In the genomic region with DNA sequence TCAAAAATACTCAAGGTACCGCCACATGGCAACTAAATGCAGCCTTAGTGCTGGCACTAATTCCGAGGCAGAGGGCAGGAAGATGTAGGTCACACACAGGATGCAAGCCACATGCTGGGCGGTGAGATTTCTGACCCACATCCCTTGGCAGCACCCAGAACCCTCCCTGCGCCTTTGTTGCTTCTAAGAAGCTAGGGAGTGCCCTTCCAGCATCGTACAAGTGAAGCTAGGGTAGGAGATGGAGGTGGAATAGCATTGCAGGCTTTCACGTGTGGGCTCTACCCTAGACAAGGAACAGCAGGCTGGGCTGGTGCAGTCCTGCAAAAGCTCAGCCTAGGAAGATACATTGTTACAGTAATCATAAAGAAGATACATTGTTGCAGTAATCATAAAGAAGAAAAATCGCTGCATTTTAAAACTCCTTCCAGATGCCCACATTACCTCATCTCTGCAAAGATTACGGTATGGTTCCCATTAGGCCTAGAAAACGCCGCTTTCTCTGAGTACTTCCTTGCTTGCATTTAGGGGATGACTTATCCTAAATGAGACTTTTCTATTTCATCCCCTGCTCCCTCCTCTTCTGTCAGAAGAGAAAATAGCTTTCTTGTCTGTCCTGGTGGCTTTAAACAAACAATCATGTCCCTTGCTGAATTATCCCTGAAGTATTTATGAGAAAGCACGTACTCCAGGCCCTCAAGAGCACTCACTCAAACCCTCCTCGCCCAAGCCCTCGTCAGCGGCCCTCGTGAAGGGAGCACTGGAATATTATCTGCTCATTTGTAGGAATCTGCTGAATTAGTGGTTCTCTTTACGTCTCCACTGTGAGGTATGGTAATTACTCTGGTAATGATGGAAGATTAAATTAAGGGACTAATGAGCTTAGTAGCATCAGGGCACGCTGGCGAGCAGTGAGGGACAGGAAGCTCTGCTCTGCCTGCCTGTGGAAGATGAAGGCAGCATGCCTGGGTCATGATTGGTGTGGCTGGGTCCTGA, we compare ENCODE assay signal across 8 mouse cellular contexts.
DNase-seq lines count a peak whose midpoint lies in the region; ATAC-seq and TF ChIP-seq lines count a peak whose summit lies in the region.

No protein-coding gene starts in this region.

- TF ChIP-seq EP300 in lung, postnatal 0 days (IDR thresholded peaks at IDR 0.05): peak; percentile 74

- peak; percentile 3 for DNase-seq in 416B (ENCODE audit: low read depth)
- DNase-seq in CD4-positive helper T cell, adult 2 months (ENCODE audit: low read depth, low spot score): peak; percentile 26
- DNase-seq in embryonic facial prominence, embryonic 11.5 days (ENCODE audit: low spot score): peak; percentile 76
- DNase-seq in lung, postnatal 0 days (ENCODE audit: low spot score): peak; percentile 32
- no peak for DNase-seq in gastrocnemius, postnatal 10 days
- DNase-seq in adrenal gland, postnatal 4 days (ENCODE audit: low spot score in 2 of 2): no peak
- DNase-seq in kidney, postnatal 25 days: no peak
- no peak for DNase-seq in adrenal gland, postnatal 10 days

- H3K9ac ChIP-seq in embryonic facial prominence, embryonic 11.5 days (replicated peaks; ENCODE audit: low read length): peak overlapping the region; percentile 6; the same call in 1 of the 2 replicates
- no peak overlapping the region for H3K9ac ChIP-seq in lung, postnatal 0 days (replicated peaks; ENCODE audit: low read depth)

- H3K4me2 ChIP-seq in embryonic facial prominence, embryonic 11.5 days (ENCODE audit: low read depth, low read length): no peak overlapping the region
- no peak overlapping the region for H3K4me2 ChIP-seq in lung, postnatal 0 days (replicated peaks; ENCODE audit: low read depth, low read length)

- H3K4me1 ChIP-seq in embryonic facial prominence, embryonic 11.5 days (ENCODE audit: control insufficient read depth, insufficient read depth, low read length): 0 out of 2 replicates have a peak, but pooled peaks cover 2% of the 10 kb centered on the region
- peaks cover 5% of the 10 kb centered on the region; the same call in 1 of the 2 replicates for H3K4me1 ChIP-seq in lung, postnatal 0 days (ENCODE audit: insufficient read depth, low read depth, low read length)

- 48% methylated on average over 18 of the region's 18 CpGs for WGBS in embryonic facial prominence, embryonic 11.5 days
- 59% methylated on average over 18 of the region's 18 CpGs for WGBS in lung, postnatal 0 days

- no peaks in the 10 kb centered on the region for H3K9me3 ChIP-seq in embryonic facial prominence, embryonic 11.5 days (replicated peaks; ENCODE audit: control insufficient read depth, low read length)
- no peaks in the 10 kb centered on the region for H3K9me3 ChIP-seq in lung, postnatal 0 days (ENCODE audit: low read length)

- no peak for ATAC-seq in embryonic facial prominence, embryonic 11.5 days (replicated peaks; ENCODE audit: insufficient number of reproducible peaks, low FRiP score, low TSS enrichment, low read depth)
- ATAC-seq in lung, postnatal 0 days: peak; percentile 65

- peak overlapping the region; percentile 52; the same call in 1 of the 2 replicates for H3K27ac ChIP-seq in embryonic facial prominence, embryonic 11.5 days (replicated peaks; ENCODE audit: low read depth, low read length)
- H3K27ac ChIP-seq in lung, postnatal 0 days (ENCODE audit: low read length): no peak overlapping the region

- no peak for TF ChIP-seq CTCF in lung, postnatal 0 days (IDR thresholded peaks at IDR 0.05)

- no peak overlapping the region for H3K4me3 ChIP-seq in embryonic facial prominence, embryonic 11.5 days (ENCODE audit: low read depth, low read length)
- no peak overlapping the region for H3K4me3 ChIP-seq in lung, postnatal 0 days (ENCODE audit: low read depth, low read length)

- no peaks in the 10 kb centered on the region for H3K36me3 ChIP-seq in embryonic facial prominence, embryonic 11.5 days (replicated peaks; ENCODE audit: control insufficient read depth, insufficient read depth, low read depth, low read length)
- H3K36me3 ChIP-seq in lung, postnatal 0 days (ENCODE audit: insufficient read depth, low read length): peaks cover 11% of the 10 kb centered on the region; the same call in 1 of the 2 replicates

- no peaks in the 10 kb centered on the region for H3K27me3 ChIP-seq in embryonic facial prominence, embryonic 11.5 days (ENCODE audit: control insufficient read depth, insufficient read depth, low read length)
- no peaks in the 10 kb centered on the region for H3K27me3 ChIP-seq in lung, postnatal 0 days (replicated peaks; ENCODE audit: insufficient read depth, low read length)

Comparison
In these comparisons a context has a peak if more than half of its experiments do, and no peak if none do; other contexts are left out.
1. DNase-seq: peak in 416B (single experiment), CD4-positive helper T cell, adult 2 months (single experiment), embryonic facial prominence, embryonic 11.5 days (single experiment) and lung, postnatal 0 days (single experiment); none in gastrocnemius, postnatal 10 days (single experiment), adrenal gland, postnatal 4 days (0 of 2), kidney, postnatal 25 days (0 of 2) and adrenal gland, postnatal 10 days (single experiment).